Mouse (Mus musculus) thymus, postnatal 14 days (tissue): Measurements from ENCODE around the gene Cfap61.

Experiments used
- DNase-seq: peaks from one replicate; pipeline ENCODE4 v3.0.0; 2021

The Cfap61 gene

GRCm38 (mm10) chr2:145950239-145950638 is 15.7 kb downstream of the Cfap61 start:
- no peak for DNase-seq

GRCm38 (mm10) chr2:145952726-145953125 is 18.1 kb downstream of the Cfap61 start:
- DNase-seq = no peak

- no peak for DNase-seq
These were observed 21.3 kb downstream of the Cfap61 start for GRCm38 (mm10) chr2:145955844-145956243.

- DNase-seq = no peak
These were observed 21.7 kb downstream of the Cfap61 start for GRCm38 (mm10) chr2:145956318-145956717.

- DNase-seq = peak; percentile 11
These were observed 22.9 kb downstream of the Cfap61 start for GRCm38 (mm10) chr2:145957450-145957849.

- no peak for DNase-seq
These were observed 23.5 kb downstream of the Cfap61 start for GRCm38 (mm10) chr2:145958097-145958496.

- DNase-seq = no peak
These were observed 24.0 kb downstream of the Cfap61 start for GRCm38 (mm10) chr2:145958551-145958950.

- DNase-seq = no peak
These were observed 27.3 kb downstream of the Cfap61 start for GRCm38 (mm10) chr2:145961861-145962260.

- no peak for DNase-seq
These were observed 36.2 kb downstream of the Cfap61 start for GRCm38 (mm10) chr2:145970751-145971150.

GRCm38 (mm10) chr2:145971237-145972010 is 36.8 kb downstream of the Cfap61 start:
- no peak for DNase-seq

GRCm38 (mm10) chr2:145972571-145972970 is 38.0 kb downstream of the Cfap61 start:
- no peak for DNase-seq

- DNase-seq = no peak
These were observed 45.0 kb downstream of the Cfap61 start for GRCm38 (mm10) chr2:145979616-145980015.

GRCm38 (mm10) chr2:145980881-145981280 is 46.3 kb downstream of the Cfap61 start:
- no peak for DNase-seq

- no peak for DNase-seq
These were observed 47.1 kb downstream of the Cfap61 start for GRCm38 (mm10) chr2:145981699-145982112.

- no peak for DNase-seq
These were observed 47.9 kb downstream of the Cfap61 start for GRCm38 (mm10) chr2:145982317-145983045.

- DNase-seq = no peak
These were observed 53.2 kb downstream of the Cfap61 start for GRCm38 (mm10) chr2:145987757-145988156.

- DNase-seq = no peak
These were observed 55.9 kb downstream of the Cfap61 start for GRCm38 (mm10) chr2:145990446-145990845.

- DNase-seq = no peak
These were observed 61.9 kb downstream of the Cfap61 start for GRCm38 (mm10) chr2:145996472-145996871.

- no peak for DNase-seq
These were observed 63.5 kb downstream of the Cfap61 start for GRCm38 (mm10) chr2:145997956-145998525.

GRCm38 (mm10) chr2:146008801-146009200 is 74.2 kb downstream of the Cfap61 start:
- no peak for DNase-seq

GRCm38 (mm10) chr2:146009596-146010349 is 75.2 kb downstream of the Cfap61 start:
- DNase-seq = no peak

- no peak for DNase-seq
These were observed 76.2 kb downstream of the Cfap61 start for GRCm38 (mm10) chr2:146010816-146011215.
